ENCODE assay signal across 8 mouse cellular contexts in genomic region chr2:178454664-178455516, GRCm38 (mm10). TPM values are rescaled to one million over a fixed set of nuclear protein-coding genes. Genes with fewer than 3 reads are reported as not detected.
DNase-seq lines count a peak whose midpoint lies in the region; ATAC-seq lines count a peak whose summit lies in the region.
"Had no signal": no experiment of that assay in that cellular context is flagged by ENCODE, and none has a peak within 500 bp of the region (broad histone marks: within the 10 kb centered on the region; RNA-seq: fewer than 3 reads in every experiment).

No protein-coding gene starts in this region.

- no peaks in the 10 kb centered on the region for H3K9me3 ChIP-seq in forebrain, embryonic 12.5 days
- no peaks in the 10 kb centered on the region for H3K9me3 ChIP-seq in midbrain, embryonic 15.5 days

- no peaks in the 10 kb centered on the region for H3K27me3 ChIP-seq in forebrain, embryonic 12.5 days
- no peaks in the 10 kb centered on the region for H3K27me3 ChIP-seq in midbrain, embryonic 15.5 days (replicated peaks)

- H3K4me1 ChIP-seq in forebrain, embryonic 12.5 days = peaks cover 13% of the 10 kb centered on the region
- H3K4me1 ChIP-seq in midbrain, embryonic 15.5 days = peaks cover 9% of the 10 kb centered on the region

- no peak overlapping the region for H3K4me2 ChIP-seq in forebrain, embryonic 12.5 days
- H3K4me2 ChIP-seq in midbrain, embryonic 15.5 days = peak overlapping the region; percentile 20; the same call in 1 of the 2 replicates

- no peak overlapping the region for H3K27ac ChIP-seq in forebrain, embryonic 12.5 days
- H3K27ac ChIP-seq in midbrain, embryonic 15.5 days = peak overlapping the region; percentile 39
- H3K27ac ChIP-seq: macrophage had no signal

- DNase-seq in ovary, postnatal 10 days (ENCODE audit: low spot score) = peak; percentile 5
- no peak for DNase-seq in ovary, adult 18-20 months (ENCODE audit: low spot score)
- peak; percentile 46 for DNase-seq in kidney, postnatal 10 days
- DNase-seq in adrenal gland, adult 2 months = no peak
- no peak for DNase-seq in left cerebral cortex, adult 11 months (ENCODE audit: low spot score)

- no peaks in the 10 kb centered on the region for H3K36me3 ChIP-seq in forebrain, embryonic 12.5 days (replicated peaks)
- H3K36me3 ChIP-seq in midbrain, embryonic 15.5 days (replicated peaks) = no peaks in the 10 kb centered on the region

- 52% methylated on average over 17 of the region's 17 CpGs for WGBS in forebrain, embryonic 12.5 days
- 31% methylated on average over 17 of the region's 17 CpGs for WGBS in midbrain, embryonic 15.5 days

- peak; percentile 23; the same call in 1 of the 2 replicates for ATAC-seq in forebrain, embryonic 12.5 days (ENCODE audit: low FRiP score)
- ATAC-seq in midbrain, embryonic 15.5 days (replicated peaks) = peak; percentile 77

- H3K4me3 ChIP-seq in forebrain, embryonic 12.5 days (replicated peaks) = no peak overlapping the region
- no peak overlapping the region for H3K4me3 ChIP-seq in midbrain, embryonic 15.5 days

- H3K9ac ChIP-seq in forebrain, embryonic 12.5 days = no peak overlapping the region
- no peak overlapping the region for H3K9ac ChIP-seq in midbrain, embryonic 15.5 days

RNA-seq across cellular contexts. Expression of gene Cdh26, which starts 24.6 kb away (rescaled TPM):
- polyA plus RNA-seq in forebrain, embryonic 12.5 days (2016; fragmentation: Nextera tagmentation; extraction: Ambion mirVana) = 0.37 and 0.40 TPM in 2 replicates
- 0.27 and 0.28 TPM in 2 replicates for polyA plus RNA-seq in midbrain, embryonic 15.5 days (2015; fragmentation: Nextera tagmentation; extraction: Ambion mirVana)
- total RNA-seq in adrenal gland, adult 2 months (2021) = not detected
- not detected in 2 replicates for polyA plus RNA-seq in adrenal gland, adult 2 months (2012; rRNA removed)
- polyA plus RNA-seq: macrophage had no signal

RNA-seq across cellular contexts. Expression of gene Fam217b, which starts 40.6 kb away (rescaled TPM):
- polyA plus RNA-seq in forebrain, embryonic 12.5 days (2016; fragmentation: Nextera tagmentation; extraction: Ambion mirVana) = 1.1 and 1.2 TPM in 2 replicates
- 14.2 and 17.2 TPM in 2 replicates for polyA plus RNA-seq in midbrain, embryonic 15.5 days (2015; fragmentation: Nextera tagmentation; extraction: Ambion mirVana)
- total RNA-seq in adrenal gland, adult 2 months (2021) = 1 to 10 TPM; 3.2 to 8.7 TPM
- polyA plus RNA-seq in adrenal gland, adult 2 months (2012; rRNA removed) = 2.4 and 2.6 TPM in 2 replicates

RNA-seq across cellular contexts. Expression of gene Ppp1r3d, which starts 40.6 kb away (rescaled TPM):
- polyA plus RNA-seq in forebrain, embryonic 12.5 days (2016; fragmentation: Nextera tagmentation; extraction: Ambion mirVana) = 1.1 and 1.5 TPM in 2 replicates
- polyA plus RNA-seq in midbrain, embryonic 15.5 days (2015; fragmentation: Nextera tagmentation; extraction: Ambion mirVana) = 2.9 and 3.4 TPM in 2 replicates
- 1 to 10 TPM; 2.8 to 7.8 TPM for total RNA-seq in adrenal gland, adult 2 months (2021)
- polyA plus RNA-seq in adrenal gland, adult 2 months (2012; rRNA removed) = 7.0 and 8.8 TPM in 2 replicates

RNA-seq across cellular contexts. Expression of gene Sycp2, which starts 47.4 kb away (rescaled TPM):
- polyA plus RNA-seq in forebrain, embryonic 12.5 days (2016; fragmentation: Nextera tagmentation; extraction: Ambion mirVana) = 0.12 and 0.13 TPM in 2 replicates
- polyA plus RNA-seq in midbrain, embryonic 15.5 days (2015; fragmentation: Nextera tagmentation; extraction: Ambion mirVana) = 0.36 and 0.57 TPM in 2 replicates
- under 1 TPM; 0.06 to 0.21 TPM for total RNA-seq in adrenal gland, adult 2 months (2021)
- polyA plus RNA-seq in adrenal gland, adult 2 months (2012; rRNA removed) = not detected in 2 replicates
- polyA plus RNA-seq: macrophage had no signal

Comparison
In these comparisons a context has a peak if more than half of its experiments do, and no peak if none do; other contexts are left out.
1. DNase-seq: peak in ovary, postnatal 10 days (single experiment) and kidney, postnatal 10 days (single experiment); none in ovary, adult 18-20 months (single experiment), adrenal gland, adult 2 months (single experiment) and left cerebral cortex, adult 11 months (single experiment).